Mouse (Mus musculus): ENCODE results near the gene Nvl.

DNA sequence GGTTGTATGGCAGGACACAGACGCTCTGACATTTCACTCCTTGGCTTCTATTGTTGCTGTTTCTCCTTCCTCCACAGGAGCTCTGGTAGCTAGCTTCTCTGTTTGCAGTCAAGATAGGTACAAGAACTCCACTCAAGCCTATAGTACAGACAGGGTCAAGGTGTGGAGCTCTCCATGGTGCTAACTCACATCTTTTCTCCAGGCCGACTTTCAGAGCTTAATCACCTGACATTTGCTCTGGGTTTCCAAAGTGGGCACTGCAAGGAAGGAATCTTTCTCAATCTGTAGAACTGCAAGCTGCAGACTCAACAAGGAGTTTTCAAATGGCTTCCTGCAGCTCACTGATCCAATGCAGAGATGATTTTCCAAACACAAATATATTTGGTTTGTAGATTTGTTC is 60.0 kb downstream of the Nvl start:
- TF ChIP-seq POLR2A (IDR thresholded peaks at IDR 0.05; ENCODE audit: borderline replicate concordance, low read depth, low read length) (no peak), CTCF (IDR thresholded peaks at IDR 0.05; ENCODE audit: low read depth, low read length) (no peak)

Data from bone marrow macrophage, adult 2 months (primary cell).